Mouse (Mus musculus) heart, postnatal 0 days (tissue): ENCODE data around the gene Ptprm.

Experiments
- CTCF ChIP-seq: IDR thresholded peaks from 2 replicates; pipeline ENCODE4 v1.5.1; 2016; ENCODE audit warnings: antibody characterized with exemption, control low read depth, low read depth
- EP300 ChIP-seq: IDR thresholded peaks from 2 replicates; pipeline ENCODE4 v1.6.1; 2016; ENCODE audit warnings: antibody characterized with exemption, low read depth

DNA sequence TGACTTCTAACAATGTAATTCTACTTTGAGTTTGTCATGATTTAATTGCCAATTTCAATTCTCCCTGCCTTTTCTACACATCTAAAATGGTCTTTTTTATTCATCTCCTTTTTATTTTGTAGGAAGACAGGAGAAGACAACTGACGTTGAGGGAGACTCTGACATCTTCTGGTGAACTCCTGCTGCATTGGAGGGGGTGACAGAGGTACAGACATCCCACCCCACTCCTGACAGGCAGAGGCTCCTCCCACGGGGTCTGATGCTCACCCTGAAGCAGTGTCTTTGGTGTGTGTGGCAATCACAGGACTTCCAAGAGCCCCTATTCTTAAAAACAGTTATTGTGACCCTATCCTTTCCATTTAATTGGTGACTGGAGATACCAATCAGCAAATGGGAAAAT lies 589.8 kb downstream of the Ptprm start:
- TF ChIP-seq CTCF = no peak
- TF ChIP-seq EP300 = no peak
